Mouse (Mus musculus) liver, embryonic 15.5 days (tissue): ENCODE measurements at regions not wholly inside any gene's neighbourhood (a gene's known extent, or its start where the extent isn't known, plus 50 kb on each side); places are given as distances from the start of the nearest gene placed in this dataset.

Experiments
- ATAC-seq: fragments of 200-750 bp; cut with Nextera tagmentation; 2 replicates; pipeline ENCODE4 v1.8.0; 2017; ENCODE audit warnings: moderate number of reproducible peaks, mild to moderate bottlenecking, moderate library complexity; ENCODE audit not compliant: insufficient read depth
- H3K27ac ChIP-seq: fragments of 300-500 bp; sonication (generic); replicated peaks from 2 replicates; pipeline ENCODE4 v1.5.1; 2015; ENCODE audit warnings: mild to moderate bottlenecking, inconsistent platforms
- H3K27me3 ChIP-seq: fragments of 300-500 bp; sonication (generic); 2 replicates; pipeline ENCODE4 v1.6.1; 2015; ENCODE audit warnings: mild to moderate bottlenecking, inconsistent platforms
- H3K36me3 ChIP-seq: fragments of 300-500 bp; sonication (generic); replicated peaks from 2 replicates; pipeline ENCODE4 v1.6.1; 2015; ENCODE audit warnings: moderate library complexity, mild to moderate bottlenecking, inconsistent platforms
- H3K4me1 ChIP-seq: fragments of 300-500 bp; sonication (generic); replicated peaks from 2 replicates; pipeline ENCODE4 v1.6.1; 2015; ENCODE audit warnings: inconsistent platforms
- H3K4me2 ChIP-seq: fragments of 300-500 bp; sonication (generic); 2 replicates; pipeline ENCODE4 v1.6.1; 2015; ENCODE audit warnings: moderate library complexity, mild to moderate bottlenecking, inconsistent platforms
- H3K4me3 ChIP-seq: fragments of 300-500 bp; sonication (generic); replicated peaks from 2 replicates; pipeline ENCODE4 v1.5.1; 2015; ENCODE audit warnings: mild to moderate bottlenecking, inconsistent platforms
- H3K9ac ChIP-seq: fragments of 300-500 bp; sonication (generic); 2 replicates; pipeline ENCODE4 v1.6.1; 2015; ENCODE audit warnings: moderate library complexity, mild to moderate bottlenecking, inconsistent platforms
- H3K9me3 ChIP-seq: fragments of 300-500 bp; sonication (generic); replicated peaks from 2 replicates; pipeline ENCODE4 v1.6.1; 2016; ENCODE audit warnings: inconsistent platforms
- WGBS: fragments of 180-500 bp; shearing (Covaris S2); methylation state at CpG from one replicate; pipeline ENCODE4 v1.1.7; 2015; ENCODE audit warnings: mixed read lengths; ENCODE audit not compliant: insufficient replicate concordance; 5-methylcytosine and 5-hydroxymethylcytosine counted together

DNA sequence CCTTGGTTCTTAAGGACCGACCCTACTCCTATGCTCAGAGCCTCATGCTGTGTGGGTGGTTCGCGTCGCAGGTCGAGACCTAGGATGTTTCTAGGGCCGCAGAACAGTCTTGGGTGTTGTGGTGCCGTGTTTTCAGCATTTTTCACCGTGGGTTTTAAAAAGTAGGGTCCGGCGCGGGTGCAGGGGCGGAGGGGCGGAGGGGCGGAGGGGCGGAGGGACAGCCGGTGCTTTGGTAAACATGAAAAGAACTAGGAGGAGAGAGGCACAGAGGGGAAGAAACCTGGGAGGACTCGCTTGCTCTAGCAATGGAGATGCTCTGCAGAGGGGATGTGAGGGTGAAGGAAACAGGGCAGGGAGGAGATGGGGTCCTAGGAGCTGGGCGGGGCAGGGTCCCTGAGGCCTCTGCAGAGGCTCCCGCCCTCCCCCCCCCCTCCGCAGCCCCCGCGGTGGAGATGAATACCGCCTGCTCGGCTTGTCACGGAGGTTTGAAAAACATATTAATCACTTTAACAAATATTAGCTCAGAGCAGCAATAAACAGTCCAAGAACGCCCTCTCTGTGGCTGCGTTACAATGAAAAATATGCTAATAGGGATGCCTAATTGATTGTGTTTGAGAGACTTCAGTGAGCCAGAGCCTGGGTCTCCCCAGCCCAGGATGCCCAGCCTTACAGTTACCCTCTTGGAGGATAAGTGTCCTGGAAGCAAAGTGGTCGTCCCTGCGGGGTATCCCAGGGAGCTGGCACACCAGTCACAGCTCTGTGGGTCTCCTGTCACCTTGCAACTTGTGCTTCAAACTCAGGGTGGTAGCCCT is 94.0 kb upstream of the Gm26897 start:
- Histone ChIP-seq H3K9me3 (no peaks in the 10 kb centered on the region), H3K27ac (no peak overlapping the region), H3K27me3 (peaks cover 35% of the 10 kb centered on the region), H3K4me3 (no peak overlapping the region), H3K36me3 (no peaks in the 10 kb centered on the region), H3K4me2 (no peak overlapping the region), H3K4me1 (no peaks in the 10 kb centered on the region), H3K9ac (no peak overlapping the region)
- ATAC-seq = no peak
- WGBS = 15% methylated on average over 29 of the region's 29 CpGs

DNA sequence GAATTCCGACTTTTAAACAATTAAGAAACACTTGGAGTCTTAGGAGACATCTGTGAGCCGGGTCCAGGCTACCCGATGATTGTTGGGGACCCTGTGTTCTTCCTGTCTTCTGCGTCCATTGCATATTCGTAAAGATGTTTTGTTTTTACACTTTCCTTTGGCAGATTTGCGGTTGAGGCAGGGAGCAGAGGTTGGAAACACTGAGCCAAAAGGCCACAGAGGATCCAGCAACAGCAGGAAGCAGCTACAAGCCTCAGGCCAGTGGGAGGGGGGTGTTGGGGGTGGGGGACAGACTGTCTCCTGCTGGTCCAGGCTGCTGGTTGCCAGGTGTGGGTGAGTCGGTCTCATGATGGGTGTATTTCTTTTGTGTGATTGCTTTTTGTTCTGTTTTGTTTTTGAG is 92.7 kb upstream of the Gm26897 start:
- no peaks in the 10 kb centered on the region for H3K4me1 ChIP-seq
- WGBS = 42% methylated on average over 7 of the region's 7 CpGs
- H3K4me2 ChIP-seq = no peak overlapping the region
- no peak overlapping the region for H3K27ac ChIP-seq
- ATAC-seq = no peak
- peaks cover 35% of the 10 kb centered on the region for H3K27me3 ChIP-seq
- H3K36me3 ChIP-seq = no peaks in the 10 kb centered on the region
- no peak overlapping the region for H3K9ac ChIP-seq
- no peak overlapping the region for H3K4me3 ChIP-seq
- H3K9me3 ChIP-seq = no peaks in the 10 kb centered on the region

DNA sequence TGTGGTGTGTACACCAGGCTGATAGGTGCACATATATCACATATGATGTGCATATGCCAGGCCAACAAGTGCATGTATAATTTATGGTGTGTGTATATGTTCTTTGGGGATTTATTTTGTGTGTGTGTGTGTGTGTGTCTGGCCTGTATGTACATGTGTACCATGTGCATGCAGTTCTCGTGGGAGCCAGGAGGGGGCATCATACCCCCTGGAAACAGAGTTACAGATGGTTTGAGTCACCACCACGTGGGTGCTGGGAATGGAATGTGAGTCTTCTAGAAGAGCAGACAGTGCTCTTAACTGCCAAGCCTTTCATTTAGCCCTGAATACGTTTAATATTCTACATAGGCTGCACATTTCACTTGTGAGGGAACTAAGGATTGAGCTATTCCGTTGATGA is 92.0 kb upstream of the Gm26897 start:
- Histone ChIP-seq H3K4me1 (no peaks in the 10 kb centered on the region), H3K36me3 (no peaks in the 10 kb centered on the region), H3K27me3 (peaks cover 35% of the 10 kb centered on the region), H3K9ac (no peak overlapping the region), H3K4me3 (no peak overlapping the region), H3K9me3 (no peaks in the 10 kb centered on the region), H3K27ac (no peak overlapping the region), H3K4me2 (no peak overlapping the region)
- ATAC-seq = no peak
- 48% methylated on average over 4 of the region's 4 CpGs for WGBS

DNA sequence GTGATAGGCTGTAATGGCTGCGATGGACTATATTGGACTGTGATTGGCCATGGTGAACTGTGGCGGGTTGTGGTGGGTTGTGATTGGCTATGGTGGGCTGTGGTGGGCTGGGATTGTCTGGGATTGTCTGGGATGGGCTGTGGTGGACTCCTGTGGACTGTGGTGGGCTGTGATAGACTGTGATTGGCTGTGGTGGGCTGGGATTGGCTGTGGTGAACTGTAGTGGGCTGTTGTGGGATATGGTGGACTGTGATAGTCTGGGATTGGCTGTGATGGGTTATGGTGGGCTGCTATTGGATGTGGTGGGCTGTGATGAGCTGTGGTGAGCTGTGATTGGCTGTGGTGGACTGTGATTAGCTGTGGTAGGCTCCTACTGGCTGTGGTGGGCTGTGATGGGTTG is 89.6 kb upstream of the Gm26897 start:
- Histone ChIP-seq H3K9ac (no peak overlapping the region), H3K27me3 (peaks cover 20% of the 10 kb centered on the region), H3K4me3 (no peak overlapping the region), H3K9me3 (no peaks in the 10 kb centered on the region), H3K4me1 (no peaks in the 10 kb centered on the region), H3K36me3 (no peaks in the 10 kb centered on the region), H3K27ac (no peak overlapping the region), H3K4me2 (no peak overlapping the region)
- no peak for ATAC-seq
- 60% methylated on average over 2 of the region's 2 CpGs for WGBS

DNA sequence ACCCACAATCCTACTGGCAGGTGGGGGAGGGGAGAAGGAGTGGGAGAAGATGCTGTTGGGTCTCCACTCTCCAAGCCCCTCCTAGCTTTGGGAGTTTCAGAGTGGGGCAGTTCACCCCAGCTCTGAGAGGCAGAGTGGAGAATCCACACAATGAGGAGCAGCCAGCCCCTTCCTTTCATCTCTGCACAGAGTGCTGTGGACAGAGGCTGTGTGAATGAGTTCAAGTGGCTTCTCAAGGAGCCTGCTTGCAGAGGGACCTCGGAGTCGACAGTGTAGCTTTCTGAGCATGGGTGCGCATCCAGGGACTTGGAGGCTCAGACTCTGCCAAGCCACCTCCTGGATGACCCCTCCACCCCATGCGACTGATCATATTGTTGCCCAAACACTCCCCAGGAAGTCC is 88.9 kb upstream of the Gm26897 start:
- H3K27ac ChIP-seq = no peak overlapping the region
- H3K9me3 ChIP-seq = no peaks in the 10 kb centered on the region
- no peak overlapping the region for H3K4me2 ChIP-seq
- H3K36me3 ChIP-seq = no peaks in the 10 kb centered on the region
- H3K9ac ChIP-seq = no peak overlapping the region
- no peaks in the 10 kb centered on the region for H3K4me1 ChIP-seq
- peaks cover 13% of the 10 kb centered on the region for H3K27me3 ChIP-seq
- no peak overlapping the region for H3K4me3 ChIP-seq
- 57% methylated on average over 4 of the region's 4 CpGs for WGBS
- no peak for ATAC-seq

DNA sequence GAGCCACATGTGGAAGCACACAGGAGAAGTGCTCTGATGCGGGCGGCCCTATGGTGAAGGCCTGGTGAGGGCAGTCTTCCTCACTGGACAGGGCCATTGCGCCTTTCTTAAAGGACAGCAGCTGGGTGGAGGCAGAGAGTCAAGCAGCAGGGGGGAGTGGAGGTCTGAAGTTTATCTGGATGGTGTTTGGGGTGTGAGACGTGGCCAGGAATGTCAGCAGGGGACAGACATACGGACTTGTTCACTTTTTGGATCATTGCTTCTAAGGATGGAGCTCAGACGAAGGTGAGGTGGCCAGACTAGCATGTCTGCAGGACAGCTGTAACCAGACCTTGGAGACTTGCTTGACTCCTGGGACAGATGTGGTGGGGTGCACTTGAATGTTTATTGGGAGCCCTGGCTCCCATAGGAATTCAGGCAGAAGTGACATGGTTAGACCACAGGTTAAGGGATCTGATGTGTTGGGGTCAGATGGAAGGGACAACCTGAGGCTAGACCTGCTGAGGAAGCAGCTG is 86.0 kb upstream of the Gm26897 start:
- H3K27me3 ChIP-seq = no peaks in the 10 kb centered on the region
- H3K4me1 ChIP-seq = no peaks in the 10 kb centered on the region
- no peak overlapping the region for H3K9ac ChIP-seq
- H3K27ac ChIP-seq = no peak overlapping the region
- no peaks in the 10 kb centered on the region for H3K9me3 ChIP-seq
- ATAC-seq = no peak
- no peaks in the 10 kb centered on the region for H3K36me3 ChIP-seq
- no peak overlapping the region for H3K4me3 ChIP-seq
- no peak overlapping the region for H3K4me2 ChIP-seq
- whole genome bisulfite sequencing = 53% methylated on average over 6 of the region's 6 CpGs

- Histone ChIP-seq H3K4me2 (no peak overlapping the region), H3K9ac (no peak overlapping the region), H3K36me3 (no peaks in the 10 kb centered on the region), H3K27ac (no peak overlapping the region), H3K27me3 (no peaks in the 10 kb centered on the region), H3K4me3 (no peak overlapping the region), H3K4me1 (no peaks in the 10 kb centered on the region), H3K9me3 (no peaks in the 10 kb centered on the region)
- ATAC-seq = no peak
- WGBS = 59% methylated on average over 7 of the region's 7 CpGs
Observed at GRCm38 (mm10) chr5:111648481-111648880, 85.2 kb upstream of the Gm26897 start.

DNA sequence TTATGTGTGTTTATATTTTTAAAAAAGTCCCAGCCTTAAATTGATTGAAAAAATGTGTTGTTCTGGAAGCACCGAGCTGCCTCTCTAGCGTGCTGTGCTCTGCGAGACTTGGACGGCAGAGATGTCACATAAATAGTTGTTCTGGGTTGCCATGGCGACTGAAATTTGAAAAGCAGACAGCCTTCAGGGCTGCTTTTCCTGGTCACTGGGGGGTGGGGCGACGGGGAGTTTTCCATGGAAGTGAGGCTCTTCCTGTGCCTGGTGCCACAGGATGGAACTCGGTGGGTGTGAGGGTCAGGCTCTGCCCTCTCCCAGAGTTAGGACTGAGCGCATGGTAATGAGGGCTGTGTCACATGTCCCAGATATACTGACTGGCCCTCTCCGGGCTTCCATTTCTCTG is 84.7 kb upstream of the Gm26897 start:
- H3K4me2 ChIP-seq = no peak overlapping the region
- WGBS = 39% methylated on average over 10 of the region's 10 CpGs
- H3K4me1 ChIP-seq = no peaks in the 10 kb centered on the region
- no peak overlapping the region for H3K9ac ChIP-seq
- no peak overlapping the region for H3K27ac ChIP-seq
- H3K4me3 ChIP-seq = no peak overlapping the region
- ATAC-seq = no peak
- H3K27me3 ChIP-seq = no peaks in the 10 kb centered on the region
- H3K36me3 ChIP-seq = no peaks in the 10 kb centered on the region
- no peaks in the 10 kb centered on the region for H3K9me3 ChIP-seq

- ATAC-seq = no peak
- H3K36me3 ChIP-seq = no peaks in the 10 kb centered on the region
- no peak overlapping the region for H3K27ac ChIP-seq
- no peaks in the 10 kb centered on the region for H3K9me3 ChIP-seq
- no peaks in the 10 kb centered on the region for H3K4me1 ChIP-seq
- H3K27me3 ChIP-seq = no peaks in the 10 kb centered on the region
- no peak overlapping the region for H3K4me2 ChIP-seq
- WGBS = 12% methylated on average over 2 of the region's 2 CpGs
- no peak overlapping the region for H3K9ac ChIP-seq
- no peak overlapping the region for H3K4me3 ChIP-seq
Observed at GRCm38 (mm10) chr5:111652472-111652871, 81.3 kb upstream of the Gm26897 start.

DNA sequence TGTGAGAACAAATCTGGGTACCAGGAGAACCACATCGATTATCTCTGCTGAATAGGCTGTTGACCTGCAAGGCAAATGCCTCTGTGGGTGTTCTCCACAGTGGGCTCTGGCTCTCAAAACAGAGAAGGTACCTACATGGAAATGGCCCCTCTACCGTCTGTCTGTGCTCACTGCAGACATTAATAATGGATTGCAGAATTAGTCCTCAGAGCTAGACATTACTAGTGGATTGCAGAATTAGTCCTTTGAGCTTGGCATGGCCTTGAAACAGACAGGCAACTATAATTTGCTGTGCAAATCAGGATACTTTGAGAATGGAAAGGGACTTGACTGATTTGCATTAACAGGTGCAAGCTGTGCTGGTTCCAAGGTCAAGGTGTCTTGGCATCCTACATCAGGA is 77.3 kb upstream of the Gm26897 start:
- no peak overlapping the region for H3K9ac ChIP-seq
- ATAC-seq = no peak
- H3K4me3 ChIP-seq = no peak overlapping the region
- no peak overlapping the region for H3K27ac ChIP-seq
- no peak overlapping the region for H3K4me2 ChIP-seq
- H3K27me3 ChIP-seq = no peaks in the 10 kb centered on the region
- no peaks in the 10 kb centered on the region for H3K9me3 ChIP-seq
- 47% methylated on average over 2 of the region's 2 CpGs for WGBS
- no peaks in the 10 kb centered on the region for H3K4me1 ChIP-seq
- no peaks in the 10 kb centered on the region for H3K36me3 ChIP-seq

- WGBS = 52% methylated on average over 3 of the region's 3 CpGs
- ATAC-seq = no peak
- Histone ChIP-seq H3K27ac (no peak overlapping the region), H3K4me1 (no peaks in the 10 kb centered on the region), H3K36me3 (no peaks in the 10 kb centered on the region), H3K9ac (no peak overlapping the region), H3K4me2 (no peak overlapping the region), H3K27me3 (no peaks in the 10 kb centered on the region), H3K9me3 (no peaks in the 10 kb centered on the region), H3K4me3 (no peak overlapping the region)
Observed at GRCm38 (mm10) chr5:111657759-111658429, 75.8 kb upstream of the Gm26897 start.
